Comparison of ENCODE assay signal across 8 mouse cellular contexts in the genomic region with DNA sequence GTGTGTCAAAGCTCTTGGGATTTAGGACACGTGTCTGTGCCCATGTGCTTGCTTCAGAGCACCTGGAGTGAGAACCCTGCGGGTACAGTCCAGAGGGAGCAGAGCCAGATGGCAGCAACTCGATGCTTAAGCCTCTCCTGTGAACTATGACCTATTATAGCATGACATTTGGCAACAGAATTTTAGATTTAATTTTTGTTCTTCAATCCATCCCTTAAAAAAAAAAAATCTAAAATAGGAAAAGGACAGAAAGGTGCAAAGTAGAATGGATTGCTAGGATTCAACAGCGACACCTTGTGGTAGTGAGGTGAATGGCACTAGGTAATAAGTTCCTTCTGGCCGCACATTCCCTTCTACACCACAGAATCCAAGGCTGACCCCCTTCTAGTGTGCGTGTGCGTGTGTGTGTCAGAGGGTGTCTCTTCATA. TPM values are rescaled to one million over a fixed set of nuclear protein-coding genes. Genes with fewer than 3 reads are reported as not detected.
A peak's percentile ranks its signal among the peaks of the same experiment; 100 is the strongest.
DNase-seq lines count a peak whose midpoint lies in the region; ATAC-seq and TF ChIP-seq lines count a peak whose summit lies in the region.

No protein-coding gene starts in this region.

- H3K27ac ChIP-seq in midbrain, embryonic 10.5 days (replicated peaks): no peak overlapping the region
- no peak overlapping the region for H3K27ac ChIP-seq in midbrain, embryonic 13.5 days
- H3K27ac ChIP-seq in bone marrow, adult 2 months (ENCODE audit: control insufficient read depth, insufficient read depth, low read depth, low read length, poor library complexity): no peak overlapping the region
- no peak overlapping the region for H3K27ac ChIP-seq in embryonic facial prominence, embryonic 11.5 days (replicated peaks; ENCODE audit: low read depth, low read length)
- H3K27ac ChIP-seq in hindbrain, embryonic 16.5 days (ENCODE audit: low read depth, low read length): no peak overlapping the region

- no peaks in the 10 kb centered on the region for H3K4me1 ChIP-seq in midbrain, embryonic 10.5 days
- H3K4me1 ChIP-seq in midbrain, embryonic 13.5 days (replicated peaks): peaks cover 8% of the 10 kb centered on the region; the same call in 1 of the 2 replicates
- H3K4me1 ChIP-seq in bone marrow, adult 2 months (ENCODE audit: control insufficient read depth, insufficient read depth, low read length): peaks cover 2% of the 10 kb centered on the region; the same call in 1 of the 2 replicates
- H3K4me1 ChIP-seq in embryonic facial prominence, embryonic 11.5 days (ENCODE audit: control insufficient read depth, insufficient read depth, low read length): no peaks in the 10 kb centered on the region
- H3K4me1 ChIP-seq in hindbrain, embryonic 16.5 days (ENCODE audit: control insufficient read depth, insufficient read depth, low read depth, low read length): no peaks in the 10 kb centered on the region

- no peak for TF ChIP-seq POLR2A in bone marrow, adult 2 months (IDR thresholded peaks at IDR 0.05; ENCODE audit: borderline replicate concordance, control insufficient read depth, low read depth, low read length)

- no peak for ATAC-seq in midbrain, embryonic 13.5 days
- 0 out of 2 replicates have a peak, but pooled peaks have one; percentile 39 for ATAC-seq in embryonic facial prominence, embryonic 11.5 days (replicated peaks; ENCODE audit: insufficient number of reproducible peaks, low FRiP score, low TSS enrichment, low read depth)
- peak; percentile 54; the same call in 1 of the 2 replicates for ATAC-seq in hindbrain, embryonic 16.5 days
- ATAC-seq in monocyte, adult 5-6 weeks (replicated peaks; ENCODE audit: insufficient number of reproducible peaks, low FRiP score, low TSS enrichment, poor library complexity, severe bottlenecking): peak; percentile 60; the same call in 1 of the 2 replicates

- no peak overlapping the region for H3K4me3 ChIP-seq in midbrain, embryonic 10.5 days
- no peak overlapping the region for H3K4me3 ChIP-seq in midbrain, embryonic 13.5 days (replicated peaks)
- H3K4me3 ChIP-seq in bone marrow, adult 2 months (replicated peaks; ENCODE audit: control insufficient read depth, low read depth, low read length): no peak overlapping the region
- H3K4me3 ChIP-seq in embryonic facial prominence, embryonic 11.5 days (ENCODE audit: low read depth, low read length): no peak overlapping the region
- no peak overlapping the region for H3K4me3 ChIP-seq in hindbrain, embryonic 16.5 days (ENCODE audit: low read length)

- DNase-seq in midbrain, embryonic 10.5 days (ENCODE audit: low spot score): peak; percentile 47
- peak; percentile 83 for DNase-seq in embryonic facial prominence, embryonic 11.5 days (ENCODE audit: low spot score)
- DNase-seq in left cerebral cortex, postnatal 14 days (ENCODE audit: low spot score in 2 of 2): peak; percentile 74 to 88
- peak; percentile 84 for DNase-seq in testis, postnatal 10 days (ENCODE audit: low spot score)

- H3K36me3 ChIP-seq in midbrain, embryonic 10.5 days: no peaks in the 10 kb centered on the region
- no peaks in the 10 kb centered on the region for H3K36me3 ChIP-seq in midbrain, embryonic 13.5 days
- no peaks in the 10 kb centered on the region for H3K36me3 ChIP-seq in embryonic facial prominence, embryonic 11.5 days (replicated peaks; ENCODE audit: control insufficient read depth, insufficient read depth, low read depth, low read length)
- no peaks in the 10 kb centered on the region for H3K36me3 ChIP-seq in hindbrain, embryonic 16.5 days (ENCODE audit: control insufficient read depth, insufficient read depth, low read length)

- intact Hi-C loops in left cerebral cortex, postnatal 14 days (cut with DNase I): loop anchor here (2.0 to 5.0 kb wide), 2 partner anchors 69 to 214 kb away; a partner anchor contains a TSS

- H3K9me3 ChIP-seq in midbrain, embryonic 10.5 days (replicated peaks): no peaks in the 10 kb centered on the region
- H3K9me3 ChIP-seq in midbrain, embryonic 13.5 days: no peaks in the 10 kb centered on the region
- no peaks in the 10 kb centered on the region for H3K9me3 ChIP-seq in embryonic facial prominence, embryonic 11.5 days (replicated peaks; ENCODE audit: control insufficient read depth, low read length)
- no peaks in the 10 kb centered on the region for H3K9me3 ChIP-seq in hindbrain, embryonic 16.5 days (ENCODE audit: control insufficient read depth, low read length)

- no peak overlapping the region for H3K4me2 ChIP-seq in midbrain, embryonic 13.5 days (replicated peaks)
- H3K4me2 ChIP-seq in embryonic facial prominence, embryonic 11.5 days (ENCODE audit: low read depth, low read length): no peak overlapping the region
- H3K4me2 ChIP-seq in hindbrain, embryonic 16.5 days (ENCODE audit: low read length): no peak overlapping the region

- peak; percentile 58 for TF ChIP-seq CTCF in bone marrow, adult 2 months (IDR thresholded peaks at IDR 0.05; ENCODE audit: control insufficient read depth, insufficient read depth, low read length)

- WGBS in midbrain, embryonic 10.5 days: 36% methylated on average over 7 of the region's 7 CpGs
- WGBS in midbrain, embryonic 13.5 days: 22% methylated on average over 7 of the region's 7 CpGs
- 24% methylated on average over 7 of the region's 7 CpGs for WGBS in bone marrow, adult 2 months
- 30% methylated on average over 7 of the region's 7 CpGs for WGBS in embryonic facial prominence, embryonic 11.5 days
- 15% methylated on average over 7 of the region's 7 CpGs for WGBS in hindbrain, embryonic 16.5 days

- H3K27me3 ChIP-seq in midbrain, embryonic 10.5 days (ENCODE audit: low read depth, poor library complexity, severe bottlenecking): no peaks in the 10 kb centered on the region
- H3K27me3 ChIP-seq in midbrain, embryonic 13.5 days: no peaks in the 10 kb centered on the region
- no peaks in the 10 kb centered on the region for H3K27me3 ChIP-seq in embryonic facial prominence, embryonic 11.5 days (ENCODE audit: control insufficient read depth, insufficient read depth, low read length)
- no peaks in the 10 kb centered on the region for H3K27me3 ChIP-seq in hindbrain, embryonic 16.5 days (replicated peaks; ENCODE audit: control insufficient read depth, insufficient read depth, low read length)

- H3K9ac ChIP-seq in midbrain, embryonic 13.5 days (replicated peaks): no peak overlapping the region
- H3K9ac ChIP-seq in embryonic facial prominence, embryonic 11.5 days (replicated peaks; ENCODE audit: low read length): no peak overlapping the region
- H3K9ac ChIP-seq in hindbrain, embryonic 16.5 days (ENCODE audit: low read depth, low read length): no peak overlapping the region

RNA-seq across cellular contexts. Expression of a gene that starts 39.7 kb away (rescaled TPM):
- polyA plus RNA-seq in midbrain, embryonic 10.5 days (2016; fragmentation: Nextera tagmentation; extraction: Ambion mirVana): 74.6 and 83.3 TPM in 2 replicates
- 66.0 and 73.9 TPM in 2 replicates for polyA plus RNA-seq in midbrain, embryonic 13.5 days (2015; fragmentation: Nextera tagmentation; extraction: Ambion mirVana)
- polyA plus RNA-seq in bone marrow, adult 2 months (2011; ENCODE audit: insufficient read depth, insufficient read length, low replicate concordance, missing spikeins): 7.3 and 50.4 TPM in 2 replicates
- polyA plus RNA-seq in embryonic facial prominence, embryonic 11.5 days (2014; fragmentation: Nextera tagmentation; extraction: Ambion mirVana): 74.2 and 85.2 TPM in 2 replicates
- 79.2 and 91.1 TPM in 2 replicates for polyA plus RNA-seq in hindbrain, embryonic 16.5 days (2015; fragmentation: Nextera tagmentation; extraction: Ambion mirVana)
- total RNA-seq in left cerebral cortex, postnatal 14 days (2021): 10 to 100 TPM; 49.1 to 49.6 TPM
- total RNA-seq in monocyte, adult 5-6 weeks (2017): 89.4 to 102 TPM (median 102 TPM) in 3 replicates
